Mouse (Mus musculus): ENCODE measurements at regions not wholly inside any gene's neighbourhood (a gene's known extent, or its start where the extent isn't known, plus 50 kb on each side); places are given as distances from the start of the nearest gene placed in this dataset.

GRCm38 (mm10) chr10:54202362-54202761 is 126.0 kb upstream of the Man1a start:
- TF ChIP-seq CTCF (IDR thresholded peaks at IDR 0.05; ENCODE audit: borderline replicate concordance, extremely low read depth, insufficient read depth, insufficient read length), result no peak
- no peak for TF ChIP-seq POLR2A (IDR thresholded peaks at IDR 0.05; ENCODE audit: borderline replicate concordance, extremely low read depth, insufficient read depth, insufficient read length, poor library complexity, severe bottlenecking)

All from brain, embryonic 14.5 days (tissue).